Mouse (Mus musculus) forebrain, embryonic 13.5 days (tissue): ENCODE data around the gene Cacna2d1. TPM values are rescaled to one million over a fixed set of nuclear protein-coding genes. Genes with fewer than 3 reads are reported as not detected.
A peak's percentile ranks its signal among the peaks of the same experiment; 100 is the strongest.

Experiments
- ATAC-seq: fragments of 200-750 bp; cut with Nextera tagmentation; 2 replicates; pipeline ENCODE4 v1.8.0; 2017
- H3K27ac ChIP-seq: fragments of 300-500 bp; sonication (generic); 2 replicates; pipeline ENCODE4 v1.5.1; 2015; ENCODE audit warnings: inconsistent platforms, mild to moderate bottlenecking, moderate library complexity
- H3K27me3 ChIP-seq: fragments of 300-500 bp; sonication (generic); 2 replicates; pipeline ENCODE4 v1.6.1; 2015; ENCODE audit warnings: mild to moderate bottlenecking, inconsistent platforms
- H3K36me3 ChIP-seq: fragments of 300-500 bp; sonication (generic); 2 replicates; pipeline ENCODE4 v1.6.1; 2015; ENCODE audit warnings: mild to moderate bottlenecking, inconsistent platforms; ENCODE audit not compliant: poor library complexity, severe bottlenecking
- H3K4me1 ChIP-seq: fragments of 300-500 bp; sonication (generic); 2 replicates; pipeline ENCODE4 v1.6.1; 2015; ENCODE audit warnings: inconsistent platforms
- H3K4me2 ChIP-seq: fragments of 300-500 bp; sonication (generic); 2 replicates; pipeline ENCODE4 v1.6.1; 2015; ENCODE audit warnings: inconsistent platforms, mild to moderate bottlenecking, moderate library complexity
- H3K4me3 ChIP-seq: fragments of 300-500 bp; sonication (generic); 2 replicates; pipeline ENCODE4 v1.5.1; 2015; ENCODE audit warnings: mild to moderate bottlenecking, inconsistent platforms
- H3K9ac ChIP-seq: fragments of 300-500 bp; sonication (generic); 2 replicates; pipeline ENCODE4 v1.6.1; 2015; ENCODE audit warnings: mild to moderate bottlenecking, inconsistent platforms
- H3K9me3 ChIP-seq: fragments of 300-500 bp; sonication (generic); replicated peaks from 2 replicates; pipeline ENCODE4 v1.6.1; 2016; ENCODE audit warnings: inconsistent platforms
- WGBS: fragments of 180-500 bp; shearing (Covaris S2); methylation state at CpG from one replicate; pipeline ENCODE4 v1.1.7; 2015; 5-methylcytosine and 5-hydroxymethylcytosine counted together
- polyA plus RNA-seq: library from polyadenylated mRNA; unstranded; fragments of >200 nt; fragmentation: Nextera tagmentation; extraction: Ambion mirVana; gene quantifications from 2 replicates; pipeline ENCODE4 v1.2.1, GENCODE M21; 2015

Gene Cacna2d1
- 30.9 and 36.5 TPM in 2 replicates for polyA plus RNA-seq

- peaks cover 26% of the 10 kb centered on the region for H3K27me3 ChIP-seq
- no peaks in the 10 kb centered on the region for H3K36me3 ChIP-seq
- peak within 1 kb of the TSS; percentile 90 for H3K9ac ChIP-seq
- WGBS: 0% methylated on average over 86 of the region's 120 CpGs
- peaks cover 14% of the 10 kb centered on the region for H3K4me1 ChIP-seq
- H3K27ac ChIP-seq: peak within 1 kb of the TSS; percentile 94
- H3K4me3 ChIP-seq: peak within 1 kb of the TSS; percentile 67
- ATAC-seq: peak; percentile 89
- peak within 1 kb of the TSS; percentile 79 for H3K4me2 ChIP-seq
- H3K9me3 ChIP-seq: no peaks in the 10 kb centered on the region
These were observed at the start of gene Cacna2d1 for GRCm38 (mm10) chr5:15934376-15935233. TSS of gene Cacna2d1 (plus strand) at chr5:15934691.

- Histone ChIP-seq H3K36me3 (no peaks in the 10 kb centered on the region), H3K9ac (no peak overlapping the region), H3K9me3 (no peaks in the 10 kb centered on the region), H3K27me3 (no peaks in the 10 kb centered on the region), H3K4me2 (no peak overlapping the region), H3K4me3 (no peak overlapping the region), H3K27ac (no peak overlapping the region), H3K4me1 (no peaks in the 10 kb centered on the region)
- ATAC-seq: no peak
- WGBS: 67% methylated on average over 2 of the region's 2 CpGs
These were observed 39.4 kb upstream of the Cacna2d1 start for GRCm38 (mm10) chr5:15895098-15895497.

GRCm38 (mm10) chr5:15896706-15897105, 37.8 kb upstream of the Cacna2d1 start:
- 83% methylated on average over 3 of the region's 3 CpGs for WGBS
- H3K27ac ChIP-seq: no peak overlapping the region

GRCm38 (mm10) chr5:15906446-15906845, 28.0 kb upstream of the Cacna2d1 start:
- H3K27ac ChIP-seq: no peak overlapping the region
- no peaks in the 10 kb centered on the region for H3K4me1 ChIP-seq
- no peaks in the 10 kb centered on the region for H3K36me3 ChIP-seq
- H3K4me3 ChIP-seq: no peak overlapping the region
- no peaks in the 10 kb centered on the region for H3K27me3 ChIP-seq
- ATAC-seq: no peak
- WGBS: 72% methylated on average over 3 of the region's 3 CpGs
- H3K4me2 ChIP-seq: no peak overlapping the region
- H3K9ac ChIP-seq: no peak overlapping the region
- H3K9me3 ChIP-seq: no peaks in the 10 kb centered on the region

More at GRCm38 (mm10) chr5:15896706-15897105, 37.8 kb upstream of the Cacna2d1 start:
- H3K36me3 ChIP-seq: no peaks in the 10 kb centered on the region
- H3K9ac ChIP-seq: no peak overlapping the region
- H3K9me3 ChIP-seq: no peaks in the 10 kb centered on the region
- no peak overlapping the region for H3K4me2 ChIP-seq
- H3K4me3 ChIP-seq: no peak overlapping the region
- no peaks in the 10 kb centered on the region for H3K27me3 ChIP-seq
- ATAC-seq: no peak
- H3K4me1 ChIP-seq: no peaks in the 10 kb centered on the region

GRCm38 (mm10) chr5:15914931-15915330, 19.6 kb upstream of the Cacna2d1 start:
- Histone ChIP-seq H3K4me1 (no peaks in the 10 kb centered on the region), H3K4me2 (no peak overlapping the region), H3K4me3 (no peak overlapping the region), H3K9me3 (no peaks in the 10 kb centered on the region), H3K9ac (no peak overlapping the region), H3K36me3 (no peaks in the 10 kb centered on the region), H3K27ac (no peak overlapping the region), H3K27me3 (no peaks in the 10 kb centered on the region)
- no peak for ATAC-seq
- WGBS: 76% methylated on average over 1 of the region's 1 CpGs

- Histone ChIP-seq H3K27me3 (peaks cover 19% of the 10 kb centered on the region), H3K9ac (no peak overlapping the region), H3K9me3 (no peaks in the 10 kb centered on the region), H3K36me3 (no peaks in the 10 kb centered on the region), H3K27ac (no peak overlapping the region), H3K4me1 (peaks cover 7% of the 10 kb centered on the region; the same call in 1 of the 2 replicates), H3K4me2 (no peak overlapping the region), H3K4me3 (no peak overlapping the region)
- WGBS: 58% methylated on average over 6 of the region's 6 CpGs
- ATAC-seq: no peak
These were observed 6.0 kb upstream of the Cacna2d1 start for GRCm38 (mm10) chr5:15928506-15928905.

GRCm38 (mm10) chr5:15933017-15933416, 1.5 kb upstream of the Cacna2d1 start:
- Histone ChIP-seq H3K9ac (peak overlapping the region; percentile 90; the same call in 1 of the 2 replicates), H3K36me3 (no peaks in the 10 kb centered on the region), H3K27ac (peak overlapping the region; percentile 94), H3K9me3 (no peaks in the 10 kb centered on the region), H3K4me2 (peak overlapping the region; percentile 79), H3K4me1 (peaks cover 14% of the 10 kb centered on the region), H3K4me3 (peak overlapping the region; percentile 67; the same call in 1 of the 2 replicates), H3K27me3 (peaks cover 23% of the 10 kb centered on the region)
- WGBS: 4% methylated on average over 6 of the region's 6 CpGs
- ATAC-seq: no peak

GRCm38 (mm10) chr5:15933581-15934375, 713 bp upstream of the Cacna2d1 start:
- no peaks in the 10 kb centered on the region for H3K9me3 ChIP-seq
- H3K27me3 ChIP-seq: peaks cover 23% of the 10 kb centered on the region
- H3K36me3 ChIP-seq: no peaks in the 10 kb centered on the region
- peak overlapping the region; percentile 90 for H3K9ac ChIP-seq
- peak overlapping the region; percentile 79 for H3K4me2 ChIP-seq
- WGBS: 5% methylated on average over 17 of the region's 17 CpGs
- ATAC-seq: no peak; the same call in 1 of the 2 replicates
- peaks cover 14% of the 10 kb centered on the region for H3K4me1 ChIP-seq
- peak overlapping the region; percentile 94 for H3K27ac ChIP-seq
- peak overlapping the region; percentile 67 for H3K4me3 ChIP-seq

- Histone ChIP-seq H3K4me1 (peaks cover 14% of the 10 kb centered on the region), H3K4me2 (peak overlapping the region; percentile 79), H3K27ac (peak overlapping the region; percentile 94), H3K9ac (peak overlapping the region; percentile 90), H3K27me3 (peaks cover 26% of the 10 kb centered on the region), H3K4me3 (peak overlapping the region; percentile 67), H3K36me3 (no peaks in the 10 kb centered on the region), H3K9me3 (no peaks in the 10 kb centered on the region)
- peak; percentile 16; the same call in 1 of the 2 replicates for ATAC-seq
- under 1% methylated on average over 27 of the region's 27 CpGs for WGBS
These were observed 790 bp downstream of the Cacna2d1 start for GRCm38 (mm10) chr5:15935234-15935728.

- WGBS: 22% methylated on average over 14 of the region's 14 CpGs
- H3K9ac ChIP-seq: peak overlapping the region; percentile 90
- no peaks in the 10 kb centered on the region for H3K9me3 ChIP-seq
- ATAC-seq: no peak
- H3K27ac ChIP-seq: peak overlapping the region; percentile 94
- H3K36me3 ChIP-seq: no peaks in the 10 kb centered on the region
- H3K27me3 ChIP-seq: peaks cover 20% of the 10 kb centered on the region
- H3K4me3 ChIP-seq: peak overlapping the region; percentile 67
- peak overlapping the region; percentile 79 for H3K4me2 ChIP-seq
- H3K4me1 ChIP-seq: peaks cover 19% of the 10 kb centered on the region
These were observed 1.6 kb downstream of the Cacna2d1 start for GRCm38 (mm10) chr5:15935831-15936710.

GRCm38 (mm10) chr5:15941191-15941725, 6.8 kb downstream of the Cacna2d1 start:
- Histone ChIP-seq H3K27me3 (peaks cover 3% of the 10 kb centered on the region; the same call in 1 of the 2 replicates), H3K4me3 (no peak overlapping the region), H3K9ac (0 out of 2 replicates have a peak overlapping the region, but pooled peaks have one; percentile 13), H3K9me3 (0 out of 2 replicates have a peak, but pooled peaks cover 3% of the 10 kb centered on the region), H3K27ac (no peak overlapping the region), H3K4me2 (no peak overlapping the region), H3K36me3 (peaks cover 10% of the 10 kb centered on the region), H3K4me1 (peaks cover 7% of the 10 kb centered on the region; the same call in 1 of the 2 replicates)
- 24% methylated on average over 6 of the region's 6 CpGs for WGBS
- no peak for ATAC-seq
